Mouse (Mus musculus) left cerebral cortex, adult 2 months (tissue): ENCODE measurements at regions not wholly inside any gene's neighbourhood (a gene's known extent, or its start where the extent isn't known, plus 50 kb on each side); places are given as distances from the start of the nearest gene placed in this dataset.

Experiments used
- DNase-seq, 2 experiments: peaks; one replicate each; pipeline ENCODE4 v3.0.0; 2021 to 2022; ENCODE audit warnings: low spot score in 2 of 2, mixed read lengths in 1 of 2; ENCODE audit errors: extremely low spot score in 1 of 2
- H3K27ac ChIP-seq: fragments of 200-600 bp; 2 replicates; pipeline ENCODE4 v1.8.1; 2022
- H3K4me3 ChIP-seq: fragments of 200-600 bp; 2 replicates; pipeline ENCODE4 v1.8.1; 2022
- CTCF ChIP-seq: fragments of 200-600 bp; IDR thresholded peaks from 2 replicates; pipeline ENCODE4 v1.8.1; 2022; ENCODE audit warnings: antibody characterized with exemption, mild to moderate bottlenecking, moderate library complexity
- intact Hi-C: fragments of 180-260 bp; cut with DNase I; formaldehyde crosslinking; loops from one replicate; pipeline ENCODE4 v1.15.1; 2025

DNA sequence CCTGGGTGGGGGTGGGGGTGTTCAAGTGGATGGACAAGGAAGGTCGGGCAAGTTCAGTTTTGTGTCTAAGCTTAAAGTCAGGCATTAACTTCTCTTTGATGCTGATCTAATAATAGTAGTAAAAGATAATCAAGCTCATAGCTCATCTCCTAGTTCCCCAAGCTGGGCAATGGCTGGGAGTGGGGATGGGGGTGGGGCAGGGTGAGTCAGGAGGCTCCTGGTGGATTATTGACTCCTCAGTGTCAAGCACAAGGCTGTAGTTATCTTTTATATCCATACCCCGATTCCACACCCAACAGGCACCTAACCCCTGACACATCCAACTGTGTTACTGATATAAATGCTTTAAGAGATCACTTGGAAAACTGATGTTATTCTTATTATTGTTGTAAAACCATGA, 315.0 kb downstream of the Pten start:
- H3K4me3 ChIP-seq, result no peak overlapping the region
- intact Hi-C loops, result no loop called here
- TF ChIP-seq CTCF, result no peak
- no peak for DNase-seq
- no peak overlapping the region for H3K27ac ChIP-seq

DNA sequence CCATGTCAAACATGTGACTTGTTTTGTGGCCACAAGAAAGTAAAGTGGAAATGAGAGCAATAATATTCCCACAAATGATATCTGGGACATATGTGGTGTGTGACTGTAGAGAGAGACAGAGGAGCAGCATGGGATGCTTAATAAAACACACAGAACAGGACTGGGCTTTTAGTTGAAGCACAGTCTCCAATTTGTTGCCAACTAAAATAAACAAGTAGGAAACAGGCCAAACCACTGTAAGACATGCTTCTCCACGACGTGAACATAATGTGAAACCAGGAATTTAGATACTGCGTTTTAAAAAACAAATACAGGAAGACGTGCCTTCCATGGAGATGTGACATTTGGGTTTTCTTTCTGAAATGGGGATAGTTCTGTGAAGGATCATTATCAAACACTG, 317.2 kb downstream of the Rnls start:
- intact Hi-C loops, result no loop called here
- DNase-seq, result no peak
- H3K27ac ChIP-seq, result no peak overlapping the region
- no peak overlapping the region for H3K4me3 ChIP-seq
- no peak for TF ChIP-seq CTCF

GRCm38 (mm10) chr19:33078681-33079360, 313.3 kb downstream of the Rnls start:
- Histone ChIP-seq H3K4me3 (no peak overlapping the region), H3K27ac (no peak overlapping the region)
- no peak for DNase-seq
- intact Hi-C loops, result no loop called here
- no peak for TF ChIP-seq CTCF

- no peak overlapping the region for H3K27ac ChIP-seq
- intact Hi-C loops, result no loop called here
- TF ChIP-seq CTCF, result no peak
- no peak overlapping the region for H3K4me3 ChIP-seq
- DNase-seq, result no peak
Measured at GRCm38 (mm10) chr19:33079959-33080358, 312.1 kb downstream of the Rnls start.

- no peak for DNase-seq
- no peak overlapping the region for H3K4me3 ChIP-seq
- intact Hi-C loops, result no loop called here
- no peak for TF ChIP-seq CTCF
- no peak overlapping the region for H3K27ac ChIP-seq
Measured at GRCm38 (mm10) chr19:33081493-33081892, 310.6 kb downstream of the Rnls start.

- intact Hi-C loops, result no loop called here
- Histone ChIP-seq H3K27ac (no peak overlapping the region), H3K4me3 (no peak overlapping the region)
- DNase-seq, result no peak
- TF ChIP-seq CTCF, result no peak
Measured at GRCm38 (mm10) chr19:33083371-33083770, 308.7 kb downstream of the Rnls start.

DNA sequence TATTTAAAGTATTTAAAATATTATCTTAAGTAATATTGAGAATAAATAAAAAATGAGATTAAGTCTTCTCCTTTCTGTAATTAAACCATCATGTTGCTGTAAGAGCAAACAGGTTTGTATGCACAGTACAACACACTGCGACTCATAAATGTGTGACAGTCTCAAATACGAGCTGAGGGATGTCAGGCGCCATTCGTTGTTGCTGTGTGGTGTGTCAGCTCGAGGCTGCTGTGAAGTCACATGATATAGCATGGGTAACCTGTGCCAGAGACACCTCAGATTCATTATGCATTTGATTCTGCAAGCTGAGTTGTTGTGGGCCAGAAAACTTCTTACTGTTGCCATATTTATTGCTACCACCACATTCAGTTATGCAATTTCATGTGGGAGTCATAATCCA, 307.4 kb downstream of the Rnls start:
- no peak overlapping the region for H3K4me3 ChIP-seq
- DNase-seq, result no peak
- TF ChIP-seq CTCF, result no peak
- intact Hi-C loops, result no loop called here
- H3K27ac ChIP-seq, result no peak overlapping the region
